Mouse (Mus musculus) layer of hippocampus, adult 9-11 months (tissue): ENCODE results near the gene Tmem232.
"Not testable (repeated sequence)": the region's sequence is repeated elsewhere in the genome, so short reads cannot be mapped to it uniquely, and the experiment has no call there.

Source experiments
- DNase-seq: peaks from one replicate; pipeline ENCODE4 v3.0.0; 2022

The Tmem232 gene

DNA sequence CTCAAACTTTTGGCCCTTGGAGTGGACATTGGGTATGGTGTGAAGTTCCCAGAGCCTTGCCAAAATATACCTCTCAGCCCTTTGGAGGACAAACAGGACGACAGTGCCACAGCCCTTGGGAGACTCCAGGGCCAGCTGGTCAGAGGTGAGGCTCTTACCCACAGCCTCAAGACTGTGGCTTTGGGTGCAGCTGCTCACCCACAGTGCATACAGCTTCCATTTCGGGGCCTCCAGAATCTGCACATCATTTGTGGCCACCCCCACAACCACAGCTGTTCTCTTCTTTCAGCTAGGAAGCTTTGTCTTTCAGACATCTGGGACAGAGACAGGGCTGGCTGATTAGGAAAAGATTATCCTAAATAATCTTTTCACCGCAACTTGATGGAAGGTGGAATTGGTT, 27.1 kb downstream of the Tmem232 start:
- no peak for DNase-seq

- no peak for DNase-seq
Observed at GRCm38 (mm10) chr17:65484654-65485053, 55.9 kb downstream of the Tmem232 start.

DNA sequence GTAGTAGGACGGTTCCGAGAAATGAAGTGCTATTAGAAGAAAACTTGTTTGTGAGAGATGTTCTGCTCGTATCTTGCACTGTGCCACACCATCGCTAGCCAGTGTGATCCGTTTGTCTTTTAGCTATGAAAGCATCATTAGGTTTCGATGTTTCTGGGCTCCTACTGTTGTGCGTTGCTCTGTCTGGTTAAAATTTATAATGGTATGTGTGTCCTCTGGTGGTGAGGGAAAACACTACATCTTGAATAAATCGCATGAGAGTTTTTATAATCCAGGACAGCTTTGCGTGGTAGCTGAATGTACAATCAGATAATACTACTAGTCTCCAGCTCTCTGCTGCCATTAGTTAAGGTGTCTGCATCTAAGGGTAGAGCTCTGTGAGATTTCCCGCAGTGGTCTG, 63.8 kb downstream of the Tmem232 start:
- DNase-seq: no peak

DNA sequence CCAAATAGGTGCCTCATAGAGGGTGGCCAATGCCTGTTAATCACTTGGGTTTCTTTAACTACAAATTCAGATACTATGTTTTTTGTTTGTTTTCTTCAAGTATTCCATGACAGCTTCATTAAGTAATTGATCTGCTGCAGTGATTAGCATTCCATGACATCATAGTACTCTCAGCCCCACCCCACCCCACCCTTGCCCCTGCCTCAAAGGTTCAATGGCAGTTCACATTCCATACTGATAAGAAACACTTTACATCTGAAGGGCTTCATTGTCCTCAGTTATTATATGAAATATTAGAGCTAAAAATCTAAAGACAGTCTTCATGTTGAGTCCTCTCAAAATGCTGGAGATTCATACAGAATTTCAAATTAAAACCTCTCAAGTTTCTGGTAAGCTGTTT, 89.8 kb downstream of the Tmem232 start:
- DNase-seq: no peak

- not testable (repeated sequence) for DNase-seq
Observed at GRCm38 (mm10) chr17:65437906-65438305, 102.7 kb downstream of the Tmem232 start.

GRCm38 (mm10) chr17:65419124-65419523, 121.5 kb downstream of the Tmem232 start:
- DNase-seq: no peak

- no peak for DNase-seq
Observed at GRCm38 (mm10) chr17:65405309-65405708, 135.3 kb downstream of the Tmem232 start.

- DNase-seq: no peak
Observed at GRCm38 (mm10) chr17:65400914-65401313, 139.7 kb downstream of the Tmem232 start.

- DNase-seq: no peak
Observed at GRCm38 (mm10) chr17:65384411-65384962, 156.1 kb downstream of the Tmem232 start.

DNA sequence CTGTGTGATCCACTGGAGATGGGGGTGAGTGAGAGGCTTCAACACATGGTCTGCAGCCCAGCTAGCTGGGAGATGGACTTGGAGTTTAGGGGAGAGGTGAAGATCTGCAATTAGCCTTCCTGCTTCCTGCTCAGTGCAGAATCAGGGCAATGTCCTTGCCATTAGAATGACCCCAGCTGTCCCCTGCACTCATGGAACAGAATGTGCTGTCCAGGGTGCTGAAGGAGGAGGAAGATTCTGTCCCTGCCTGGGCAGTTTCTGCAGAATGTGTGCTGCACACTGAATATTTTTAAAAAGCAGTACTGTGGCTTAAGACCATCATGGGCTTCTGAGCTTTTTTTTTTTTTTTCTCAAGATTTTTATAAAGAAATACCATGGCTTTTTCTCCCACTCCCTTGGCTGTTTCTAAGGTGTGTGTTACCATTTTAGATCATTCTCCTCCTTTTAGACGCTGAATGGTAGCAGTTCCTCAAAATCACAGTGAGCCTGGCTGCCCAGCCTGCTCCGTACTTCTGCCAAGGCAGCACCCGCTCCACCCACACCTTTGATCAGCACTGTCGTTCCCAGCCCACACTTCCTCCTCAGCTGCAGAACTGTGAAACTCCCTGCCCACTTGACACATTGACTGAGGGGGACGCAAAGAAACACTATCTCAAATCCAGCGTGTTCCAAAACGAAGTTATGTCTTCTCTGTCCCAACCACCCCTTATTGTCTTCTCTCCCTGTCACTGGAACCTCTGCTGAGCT, 170.4 kb downstream of the Tmem232 start:
- DNase-seq: peak; percentile 84

DNA sequence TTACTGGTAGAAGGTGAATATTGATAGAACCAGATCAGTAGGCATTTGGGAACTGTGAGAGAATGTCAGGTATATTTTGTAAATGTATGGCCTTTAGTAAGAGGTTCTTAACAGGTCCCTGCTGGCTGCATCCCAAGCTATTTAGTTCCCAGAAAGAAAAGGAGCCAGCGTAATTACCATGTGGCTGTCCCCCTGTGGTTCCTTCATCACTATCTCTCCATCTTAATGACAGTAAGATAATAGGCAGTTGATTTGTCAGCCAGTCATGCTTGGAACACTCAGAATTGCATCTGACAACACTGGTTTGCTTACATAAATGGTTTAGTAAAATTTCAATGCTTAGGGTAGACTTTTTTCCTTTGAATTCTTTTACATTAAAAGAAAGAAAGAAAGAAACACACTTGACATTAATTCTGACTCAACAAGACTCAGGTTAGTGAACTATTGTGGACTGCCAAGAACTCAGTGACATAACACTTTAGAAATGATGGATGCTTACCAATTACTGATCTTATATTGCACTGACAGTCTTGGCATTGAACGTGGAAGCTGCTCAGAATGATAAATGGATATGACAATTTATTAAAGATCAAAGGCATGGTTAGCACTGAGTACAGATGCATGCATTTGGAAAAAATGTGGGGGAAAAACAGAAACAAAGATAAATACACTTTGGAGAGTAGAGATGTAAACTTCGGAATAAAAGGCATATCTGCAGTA, 174.9 kb downstream of the Tmem232 start:
- DNase-seq: no peak

DNA sequence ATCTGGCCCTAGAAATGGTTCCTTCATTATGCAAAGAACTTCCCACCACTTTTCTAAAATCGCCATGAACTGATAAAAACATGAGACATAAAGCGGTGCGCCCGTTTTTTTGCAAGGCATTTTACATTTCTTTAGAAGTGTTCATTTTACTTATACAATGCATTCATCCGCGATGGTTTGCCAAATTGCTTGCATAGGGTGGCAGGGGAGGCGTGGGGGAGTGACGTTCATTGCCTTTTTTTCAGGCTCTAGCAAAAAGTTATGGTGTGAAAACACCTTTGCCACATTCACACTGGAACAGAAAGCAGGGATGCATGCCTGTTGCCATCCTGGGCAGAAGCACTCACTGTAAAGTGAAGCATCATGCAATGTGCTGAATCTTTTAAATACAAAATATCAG, 188.7 kb downstream of the Tmem232 start:
- DNase-seq: peak; percentile 14

GRCm38 (mm10) chr17:65340016-65340415, 200.6 kb downstream of the Tmem232 start:
- no peak for DNase-seq

GRCm38 (mm10) chr17:65330759-65331158, 209.8 kb downstream of the Tmem232 start:
- no peak for DNase-seq

DNA sequence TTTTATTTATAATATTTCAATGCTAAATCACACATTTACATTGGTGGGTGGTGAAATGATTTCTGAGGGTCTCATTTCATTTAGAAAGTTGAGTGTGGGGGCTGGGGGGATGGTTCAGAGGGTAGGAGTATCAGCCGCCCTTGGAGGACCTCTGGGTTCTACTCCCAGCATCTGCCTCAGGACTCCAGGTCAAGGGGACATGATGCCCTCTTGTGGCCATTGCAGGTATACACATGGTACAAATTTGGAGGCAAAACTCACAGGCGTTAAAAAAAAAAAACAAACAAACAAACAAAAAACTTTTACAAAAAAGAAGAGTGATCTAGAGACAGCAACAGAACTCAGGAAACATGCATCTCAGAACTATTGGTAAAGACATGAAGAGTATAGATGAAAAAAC, 215.3 kb downstream of the Tmem232 start:
- DNase-seq: peak; percentile 5

- no peak for DNase-seq
Observed at GRCm38 (mm10) chr17:65320623-65321022, 220.0 kb downstream of the Tmem232 start.

GRCm38 (mm10) chr17:65299946-65300345, 240.6 kb downstream of the Tmem232 start:
- DNase-seq: peak; percentile 20

GRCm38 (mm10) chr17:65297831-65298230, 242.8 kb downstream of the Tmem232 start:
- peak; percentile 3 for DNase-seq

- DNase-seq: no peak
Observed at GRCm38 (mm10) chr17:65252160-65252559, 288.4 kb downstream of the Tmem232 start.

- DNase-seq: peak; percentile 12
Observed at GRCm38 (mm10) chr17:65250261-65250660, 290.3 kb downstream of the Tmem232 start.

DNA sequence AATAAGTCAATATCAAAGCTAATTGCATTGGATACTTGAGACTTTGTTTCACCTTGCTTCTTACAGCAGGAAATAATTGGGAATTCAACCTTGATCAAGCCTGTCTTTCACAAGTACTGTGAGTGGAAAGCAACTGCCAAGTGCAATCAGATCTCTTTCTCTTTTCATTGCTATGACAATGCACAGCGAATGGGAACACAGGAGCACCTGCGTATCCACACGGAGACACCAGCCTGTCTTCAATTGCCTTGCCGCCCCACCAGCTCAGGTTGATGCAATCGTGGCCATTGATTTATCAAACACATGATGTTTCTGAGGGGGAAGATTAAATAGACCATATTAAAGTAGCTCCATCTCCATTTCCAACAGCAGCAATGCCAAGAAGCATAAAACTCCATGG, 296.9 kb downstream of the Tmem232 start:
- no peak for DNase-seq

DNA sequence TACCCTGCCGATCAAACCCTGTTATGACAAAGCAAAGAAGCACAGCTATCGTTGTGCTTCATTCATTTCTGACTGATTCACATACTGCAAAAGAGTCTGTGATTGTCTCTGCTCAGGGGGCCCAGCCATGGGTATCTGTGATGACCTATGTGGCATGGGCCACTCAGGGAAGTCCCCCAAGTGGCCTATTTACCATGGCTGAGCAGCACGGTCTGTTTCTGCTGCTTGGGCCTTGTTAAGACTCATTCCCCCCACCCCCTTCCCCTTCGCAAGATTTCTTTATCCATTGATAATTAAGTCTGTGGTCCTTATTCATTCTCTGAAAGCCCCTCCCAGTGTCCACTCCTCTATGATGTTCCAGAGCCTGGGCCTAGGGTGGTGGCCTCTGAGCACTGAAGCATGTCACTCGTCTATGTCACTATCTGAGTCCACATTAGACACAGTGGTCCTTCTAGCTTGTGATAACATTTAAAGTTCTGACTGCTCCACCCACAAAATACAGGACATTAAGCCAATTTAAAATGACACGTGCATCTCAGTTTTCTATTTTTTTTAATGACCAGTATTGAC, 315.1 kb downstream of the Tmem232 start:
- DNase-seq: no peak

DNA sequence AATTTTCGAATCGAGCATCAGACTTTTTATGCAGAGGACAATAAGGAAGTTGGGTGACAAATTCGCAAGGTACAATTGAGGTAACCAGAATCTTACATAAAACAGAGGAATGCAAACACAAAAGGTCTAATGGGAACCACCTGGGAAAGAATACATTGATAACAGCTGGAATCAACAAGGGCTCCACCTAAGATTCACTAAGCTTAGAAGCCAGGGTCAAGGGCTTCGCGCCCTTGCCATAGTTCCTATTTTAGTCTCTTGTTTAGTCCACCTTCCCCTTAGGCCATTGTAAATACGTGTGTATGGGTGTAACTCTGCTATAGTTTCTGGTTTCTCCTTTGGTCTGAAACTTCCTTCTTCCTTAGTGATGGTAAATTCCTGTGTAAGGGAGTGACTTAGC, 318.9 kb downstream of the Tmem232 start:
- DNase-seq: not testable (repeated sequence)
